Mouse (Mus musculus) embryonic fibroblast, embryonic 13.5 days (primary cell): ENCODE data around the gene Kcnt2.

Experiments used
- CTCF ChIP-seq: IDR thresholded peaks from 2 replicates; pipeline ENCODE4 v1.5.1; 2011; ENCODE audit warnings: mild to moderate bottlenecking, control low read depth, low read length, moderate library complexity, borderline replicate concordance; ENCODE audit not compliant: insufficient read depth
- POLR2A ChIP-seq: IDR thresholded peaks from 2 replicates; pipeline ENCODE4 v1.6.1; 2011; ENCODE audit warnings: low read depth, mild to moderate bottlenecking, control low read depth, low read length, moderate library complexity

DNA sequence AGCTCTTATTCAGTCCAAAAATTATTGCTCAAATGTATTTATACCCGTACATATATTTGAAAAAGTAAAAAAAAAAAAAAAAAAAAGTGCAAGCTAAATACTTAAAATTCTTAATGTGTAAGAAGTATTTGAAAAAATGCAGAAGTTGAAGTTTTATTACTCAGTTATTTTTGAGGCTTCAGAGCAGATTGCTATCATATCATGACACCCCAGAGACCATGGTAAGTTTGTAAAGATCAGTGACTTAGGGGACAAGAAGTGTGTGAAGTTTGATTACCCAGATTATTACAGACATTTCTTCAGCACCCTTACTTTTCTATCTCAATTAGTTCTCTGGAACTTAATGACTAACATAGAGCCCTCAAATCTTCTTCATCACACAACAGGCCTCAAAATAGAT, 58.3 kb downstream of the Kcnt2 start:
- no peak for TF ChIP-seq CTCF
- no peak for TF ChIP-seq POLR2A
